Comparison of ENCODE assay signal across 22 mouse cellular contexts in genomic region chr6:99350566-99350965, GRCm38 (mm10).
DNase-seq lines count a peak whose midpoint lies in the region; ATAC-seq lines count a peak whose summit lies in the region.
"Had no signal": no experiment of that assay in that cellular context is flagged by ENCODE, and none has a peak within 500 bp of the region (broad histone marks: within the 10 kb centered on the region; RNA-seq: fewer than 3 reads in every experiment).

No protein-coding gene starts in this region.

- no peak for ATAC-seq in heart, embryonic 16.5 days (replicated peaks; ENCODE audit: extremely low read depth, insufficient read depth, low FRiP score)
- peak; percentile 31; the same call in 1 of the 2 replicates for ATAC-seq in liver, embryonic 13.5 days (ENCODE audit: low read depth)
- peak; percentile 77; the same call in 1 of the 2 replicates for ATAC-seq in neutrophil, adult 5-6 weeks (ENCODE audit: extremely low read depth, insufficient number of reproducible peaks, low FRiP score, poor library complexity, severe bottlenecking)
- ATAC-seq: forebrain, embryonic 15.5 days; intestine, embryonic 15.5 days; lung, postnatal 0 days; midbrain, embryonic 16.5 days had no signal

- 27% methylated on average over 3 of the region's 3 CpGs for WGBS in heart, embryonic 16.5 days
- WGBS in liver, embryonic 13.5 days (ENCODE audit: insufficient replicate concordance), result 44% methylated on average over 3 of the region's 3 CpGs

- no peaks in the 10 kb centered on the region for H3K27me3 ChIP-seq in heart, embryonic 16.5 days (ENCODE audit: control insufficient read depth, insufficient read depth, low read length)
- no peaks in the 10 kb centered on the region for H3K27me3 ChIP-seq in liver, embryonic 13.5 days
- H3K27me3 ChIP-seq: forebrain, embryonic 15.5 days; intestine, embryonic 15.5 days; megakaryocyte, embryonic 14.5 days had no signal

- H3K9me3 ChIP-seq in heart, embryonic 16.5 days (replicated peaks; ENCODE audit: control insufficient read depth, low read length), result no peaks in the 10 kb centered on the region
- H3K9me3 ChIP-seq in liver, embryonic 13.5 days (replicated peaks), result no peaks in the 10 kb centered on the region
- H3K9me3 ChIP-seq: embryonic facial prominence, embryonic 10.5 days; forebrain, embryonic 15.5 days; hindbrain, embryonic 13.5 days; intestine, embryonic 15.5 days had no signal

- H3K27ac ChIP-seq in heart, embryonic 16.5 days (ENCODE audit: low read length), result peak overlapping the region; percentile 63
- no peak overlapping the region for H3K27ac ChIP-seq in liver, embryonic 13.5 days
- H3K27ac ChIP-seq: embryonic facial prominence, embryonic 10.5 days; forebrain, embryonic 15.5 days; hindbrain, embryonic 13.5 days; intestine, embryonic 15.5 days; stomach, postnatal 0 days had no signal

- H3K4me3 ChIP-seq in heart, embryonic 16.5 days (ENCODE audit: low read length), result no peak overlapping the region
- H3K4me3 ChIP-seq in liver, embryonic 13.5 days (replicated peaks), result no peak overlapping the region
- H3K4me3 ChIP-seq: embryonic facial prominence, embryonic 10.5 days; erythroblast, embryonic 14.5 days; forebrain, embryonic 15.5 days; hindbrain, embryonic 13.5 days; intestine, embryonic 15.5 days; megakaryocyte, embryonic 14.5 days had no signal

- H3K4me1 ChIP-seq in heart, embryonic 16.5 days (ENCODE audit: control insufficient read depth, insufficient read depth, low read length), result peaks cover 21% of the 10 kb centered on the region
- H3K4me1 ChIP-seq in liver, embryonic 13.5 days (replicated peaks), result peaks cover 13% of the 10 kb centered on the region

- no peak for DNase-seq in heart, postnatal 4 days
- peak; percentile 58 for DNase-seq in T-cell, adult 2 months (ENCODE audit: low spot score)
- no peak for DNase-seq in liver, embryonic 13.5 days
- DNase-seq in gastrocnemius, postnatal 14 days, result no peak
- DNase-seq in ovary, postnatal 36 days (ENCODE audit: low spot score), result no peak
- DNase-seq: adrenal gland, postnatal 10 days; cerebellum, adult 11-12 months; cerebellum, postnatal 36 days; kidney, postnatal 14 days; layer of hippocampus, adult 9-11 months; thymus, postnatal 14 days had no signal

- peak overlapping the region; percentile 37; the same call in 1 of the 2 replicates for H3K4me2 ChIP-seq in heart, embryonic 16.5 days (ENCODE audit: low read depth, low read length)
- H3K4me2 ChIP-seq in liver, embryonic 13.5 days, result no peak overlapping the region
- H3K4me2 ChIP-seq: forebrain, embryonic 15.5 days; hindbrain, embryonic 13.5 days; intestine, embryonic 15.5 days had no signal

- intact Hi-C loops in gastrocnemius, postnatal 14 days (cut with DNase I; ENCODE audit: low total_unique reads), result no loop called here

- no peak overlapping the region for H3K9ac ChIP-seq in heart, embryonic 16.5 days (ENCODE audit: low read length)
- no peak overlapping the region for H3K9ac ChIP-seq in liver, embryonic 13.5 days
- H3K9ac ChIP-seq: forebrain, embryonic 15.5 days; hindbrain, embryonic 13.5 days; intestine, embryonic 15.5 days had no signal

- H3K36me3 ChIP-seq in heart, embryonic 16.5 days (ENCODE audit: control insufficient read depth, insufficient read depth), result no peaks in the 10 kb centered on the region
- no peaks in the 10 kb centered on the region for H3K36me3 ChIP-seq in liver, embryonic 13.5 days
- H3K36me3 ChIP-seq: embryonic facial prominence, embryonic 10.5 days; forebrain, embryonic 15.5 days; hindbrain, embryonic 13.5 days; intestine, embryonic 15.5 days had no signal
